Mouse (Mus musculus) midbrain, embryonic 14.5 days (tissue): ENCODE results near the gene Dnaja2. TPM values are rescaled to one million over a fixed set of nuclear protein-coding genes. Genes with fewer than 3 reads are reported as not detected.
A peak's percentile ranks its signal among the peaks of the same experiment; 100 is the strongest.

ENCODE experiments used
- ATAC-seq: fragments of 200-750 bp; cut with Nextera tagmentation; 2 replicates; pipeline ENCODE4 v1.8.0; 2017; ENCODE audit warnings: moderate number of reproducible peaks, moderate library complexity; ENCODE audit not compliant: low FRiP score, low TSS enrichment
- DNase-seq: peaks from one replicate; pipeline ENCODE4 v3.0.0-alpha.2; 2015
- H3K27ac ChIP-seq: fragments of 300-500 bp; sonication (generic); replicated peaks from 2 replicates; pipeline ENCODE4 v1.5.1; 2014; ENCODE audit warnings: mild to moderate bottlenecking, low read depth, low read length, moderate library complexity
- H3K27me3 ChIP-seq: fragments of 300-500 bp; sonication (generic); 2 replicates; pipeline ENCODE4 v1.6.1; 2014; ENCODE audit warnings: low read length, control low read depth, mixed read lengths; ENCODE audit not compliant: control insufficient read depth, insufficient read depth
- H3K36me3 ChIP-seq: fragments of 300-500 bp; sonication (generic); 2 replicates; pipeline ENCODE4 v1.6.1; 2014; ENCODE audit warnings: low read length, control low read depth; ENCODE audit not compliant: control insufficient read depth, insufficient read depth
- H3K4me1 ChIP-seq: fragments of 300-500 bp; sonication (generic); 2 replicates; pipeline ENCODE4 v1.6.1; 2014; ENCODE audit warnings: mild to moderate bottlenecking, antibody characterized with exemption, low read length, control low read depth; ENCODE audit not compliant: control insufficient read depth, insufficient read depth
- H3K4me2 ChIP-seq: fragments of 300-500 bp; sonication (generic); 2 replicates; pipeline ENCODE4 v1.6.1; 2014; ENCODE audit warnings: mild to moderate bottlenecking, low read length, moderate library complexity
- H3K4me3 ChIP-seq: fragments of 300-500 bp; sonication (generic); replicated peaks from 2 replicates; pipeline ENCODE4 v1.5.1; 2014; ENCODE audit warnings: low read depth, low read length
- H3K9ac ChIP-seq: fragments of 300-500 bp; sonication (generic); replicated peaks from 2 replicates; pipeline ENCODE4 v1.6.1; 2014; ENCODE audit warnings: mild to moderate bottlenecking, low read length, moderate library complexity
- H3K9me3 ChIP-seq: fragments of 300-500 bp; sonication (generic); 2 replicates; pipeline ENCODE4 v1.6.1; 2016; ENCODE audit warnings: low read length, control low read depth, mixed read lengths; ENCODE audit not compliant: control insufficient read depth
- WGBS: fragments of 180-500 bp; shearing (Covaris S2); extraction: QIAGEN DNeasy Blood & Tissue Kit; methylation state at CpG from one replicate; pipeline ENCODE4 v1.1.7; 2014; 5-methylcytosine and 5-hydroxymethylcytosine counted together
- polyA plus RNA-seq: library from polyadenylated mRNA; unstranded; fragments of >200 nt; fragmentation: Nextera tagmentation; extraction: Ambion mirVana; gene quantifications from 2 replicates; pipeline ENCODE4 v1.2.1, GENCODE M21; 2014

The Dnaja2 gene
- polyA plus RNA-seq = 161 and 182 TPM in 2 replicates

- DNase-seq = peak; percentile 95
- peak within 1 kb of the TSS; percentile 86 for H3K27ac ChIP-seq
- H3K27me3 ChIP-seq = no peaks in the 10 kb centered on the region
- peak within 1 kb of the TSS; percentile 87 for H3K9ac ChIP-seq
- peaks cover 9% of the 10 kb centered on the region; the same call in 1 of the 2 replicates for H3K4me1 ChIP-seq
- peak; percentile 96 for ATAC-seq
- H3K9me3 ChIP-seq = no peaks in the 10 kb centered on the region
- H3K4me3 ChIP-seq = peak within 1 kb of the TSS; percentile 94
- peak within 1 kb of the TSS; percentile 91 for H3K4me2 ChIP-seq
- 1% methylated on average over 76 of the region's 77 CpGs for WGBS
- H3K36me3 ChIP-seq = peaks cover 26% of the 10 kb centered on the region
These were observed at the start of gene Dnaja2 for GRCm38 (mm10) chr8:85555181-85556145. Gene Dnaja2, minus strand, starts transcription at chr8:85555344.

GRCm38 (mm10) chr8:85604201-85604600 is 49.1 kb upstream of the Dnaja2 start:
- 79% methylated on average over 4 of the region's 4 CpGs for WGBS
- H3K9me3 ChIP-seq = no peaks in the 10 kb centered on the region

DNA sequence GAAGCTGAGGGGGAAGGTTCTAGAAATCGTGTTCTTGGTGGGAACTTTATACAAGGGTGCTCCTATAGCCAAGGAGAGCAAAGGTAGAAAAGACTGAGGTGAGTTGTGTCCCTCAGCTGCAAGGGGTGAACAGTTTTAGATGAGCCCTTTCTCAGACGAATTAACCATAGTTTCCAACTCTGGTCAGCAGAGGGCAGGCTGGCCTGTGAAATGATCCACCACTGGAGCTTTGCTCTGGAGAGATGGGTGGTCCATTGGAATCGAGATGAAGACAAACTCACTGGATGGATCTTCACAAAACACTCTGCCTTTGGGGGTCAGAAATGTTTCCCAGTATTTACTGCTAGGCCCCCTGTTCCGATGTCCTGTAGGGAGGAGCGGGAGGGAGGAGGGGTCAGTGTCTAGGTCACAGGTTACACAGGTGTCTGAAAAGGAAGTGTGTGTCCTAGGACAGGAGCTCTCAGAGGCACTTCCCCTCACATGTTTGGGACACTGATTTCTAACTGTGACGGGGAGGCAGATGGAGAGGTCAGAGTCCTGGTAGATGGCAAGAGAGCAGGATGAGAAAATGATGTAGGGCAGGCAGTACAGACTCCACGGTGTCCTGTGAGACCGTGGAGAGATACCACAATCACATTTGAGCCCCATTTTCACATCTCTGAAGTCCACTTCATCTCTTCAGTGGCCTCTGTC is 48.2 kb upstream of the Dnaja2 start:
- Histone ChIP-seq H3K27ac (no peak overlapping the region), H3K9me3 (no peaks in the 10 kb centered on the region), H3K27me3 (no peaks in the 10 kb centered on the region), H3K4me1 (no peaks in the 10 kb centered on the region), H3K4me2 (no peak overlapping the region), H3K4me3 (no peak overlapping the region), H3K9ac (no peak overlapping the region), H3K36me3 (no peaks in the 10 kb centered on the region)
- ATAC-seq = no peak
- WGBS = 43% methylated on average over 8 of the region's 8 CpGs
- DNase-seq = peak; percentile 87

More at GRCm38 (mm10) chr8:85604201-85604600, 49.1 kb upstream of the Dnaja2 start:
- H3K4me1 ChIP-seq = no peaks in the 10 kb centered on the region
- H3K27me3 ChIP-seq = no peaks in the 10 kb centered on the region
- H3K27ac ChIP-seq = no peak overlapping the region
- no peak overlapping the region for H3K4me2 ChIP-seq
- no peak overlapping the region for H3K9ac ChIP-seq
- ATAC-seq (no peak), DNase-seq (no peak)
- no peaks in the 10 kb centered on the region for H3K36me3 ChIP-seq
- H3K4me3 ChIP-seq = no peak overlapping the region

- no peaks in the 10 kb centered on the region for H3K4me1 ChIP-seq
These were observed 47.6 kb upstream of the Dnaja2 start for GRCm38 (mm10) chr8:85602737-85603136.

GRCm38 (mm10) chr8:85601741-85602140 is 46.6 kb upstream of the Dnaja2 start:
- DNase-seq (no peak), ATAC-seq (no peak)
- H3K36me3 ChIP-seq = no peaks in the 10 kb centered on the region
- H3K4me3 ChIP-seq = no peak overlapping the region
- H3K9me3 ChIP-seq = no peaks in the 10 kb centered on the region
- no peaks in the 10 kb centered on the region for H3K4me1 ChIP-seq
- WGBS = 90% methylated on average over 8 of the region's 8 CpGs
- H3K27ac ChIP-seq = no peak overlapping the region
- H3K9ac ChIP-seq = no peak overlapping the region
- no peaks in the 10 kb centered on the region for H3K27me3 ChIP-seq
- H3K4me2 ChIP-seq = no peak overlapping the region

More at GRCm38 (mm10) chr8:85602737-85603136, 47.6 kb upstream of the Dnaja2 start:
- Histone ChIP-seq H3K27me3 (no peaks in the 10 kb centered on the region), H3K4me3 (no peak overlapping the region), H3K4me2 (no peak overlapping the region), H3K9ac (no peak overlapping the region), H3K27ac (no peak overlapping the region), H3K9me3 (no peaks in the 10 kb centered on the region), H3K36me3 (no peaks in the 10 kb centered on the region)
- WGBS = 82% methylated on average over 4 of the region's 4 CpGs
- no peak for ATAC-seq
- no peak for DNase-seq

DNA sequence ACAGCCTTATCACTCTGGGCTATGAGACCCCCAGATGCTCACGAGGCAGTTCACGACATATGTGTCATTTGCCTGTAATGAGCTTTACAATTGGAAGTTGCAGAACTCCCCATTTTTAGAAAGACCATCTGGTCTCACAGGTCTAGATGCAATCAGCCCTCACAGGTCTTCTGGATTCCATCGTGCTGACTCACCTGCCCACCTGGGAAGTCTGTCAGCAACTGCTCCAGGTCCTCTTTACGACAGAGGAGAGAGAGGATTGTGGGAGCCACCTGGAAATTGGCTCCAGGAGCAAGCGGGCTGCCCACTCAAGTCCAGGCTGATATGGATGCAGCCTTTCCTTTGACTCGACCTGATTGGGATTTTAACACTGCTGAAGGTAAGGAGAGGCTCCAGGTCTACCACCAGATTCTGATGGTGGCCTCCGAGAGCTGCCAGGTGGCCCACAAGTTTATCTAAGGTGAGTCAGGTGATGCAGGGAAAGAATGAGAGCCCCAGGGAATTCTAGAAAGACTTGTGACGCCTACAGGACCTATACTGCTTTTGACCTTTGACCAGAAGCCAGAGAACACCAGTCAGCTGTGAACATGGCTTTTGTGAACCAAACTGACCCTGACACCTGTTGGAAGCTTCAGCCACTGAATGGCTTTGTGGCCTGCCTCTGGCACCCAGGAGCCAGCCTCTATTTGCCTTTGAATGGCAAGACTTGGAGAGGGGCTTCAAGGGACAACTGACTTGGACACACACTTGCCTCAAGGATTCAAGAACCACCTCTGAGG is 42.5 kb upstream of the Dnaja2 start:
- WGBS = 72% methylated on average over 8 of the region's 8 CpGs
- no peaks in the 10 kb centered on the region for H3K27me3 ChIP-seq
- no peak overlapping the region for H3K4me2 ChIP-seq

DNA sequence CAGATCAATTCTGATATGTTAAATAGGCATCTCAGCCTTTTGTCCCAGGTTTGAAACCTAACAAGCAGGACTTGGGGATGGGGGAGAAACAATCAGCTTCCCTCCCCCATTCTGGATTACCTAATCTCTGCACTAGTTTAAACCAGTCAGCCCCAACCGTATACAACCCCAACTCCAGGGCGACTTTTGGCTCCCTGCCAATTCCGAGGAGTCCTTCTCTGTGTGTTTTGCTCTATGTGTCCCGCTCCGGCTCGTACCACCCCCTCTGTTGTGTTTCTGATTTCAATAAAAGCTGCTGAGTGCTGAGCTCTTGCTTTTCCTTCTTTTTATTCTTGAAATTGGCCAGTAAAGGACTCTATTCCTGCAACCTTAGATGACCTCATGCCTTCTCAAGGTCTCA is 40.2 kb upstream of the Dnaja2 start:
- Histone ChIP-seq H3K9me3 (no peaks in the 10 kb centered on the region), H3K4me3 (no peak overlapping the region), H3K27ac (no peak overlapping the region), H3K27me3 (no peaks in the 10 kb centered on the region), H3K4me1 (no peaks in the 10 kb centered on the region), H3K4me2 (no peak overlapping the region), H3K9ac (no peak overlapping the region), H3K36me3 (no peaks in the 10 kb centered on the region)
- no peak for ATAC-seq
- WGBS = 43% methylated on average over 6 of the region's 6 CpGs
- peak; percentile 55 for DNase-seq

More for the DNA sequence above, 42.5 kb upstream of the Dnaja2 start:
- Histone ChIP-seq H3K9ac (no peak overlapping the region), H3K36me3 (no peaks in the 10 kb centered on the region), H3K27ac (no peak overlapping the region), H3K4me3 (no peak overlapping the region), H3K4me1 (no peaks in the 10 kb centered on the region), H3K9me3 (no peaks in the 10 kb centered on the region)
- no peak for DNase-seq
- no peak for ATAC-seq

- ATAC-seq (no peak), DNase-seq (no peak)
- H3K27ac ChIP-seq = no peak overlapping the region
- no peaks in the 10 kb centered on the region for H3K4me1 ChIP-seq
- no peak overlapping the region for H3K4me3 ChIP-seq
- no peaks in the 10 kb centered on the region for H3K36me3 ChIP-seq
- no peak overlapping the region for H3K9ac ChIP-seq
- no peak overlapping the region for H3K4me2 ChIP-seq
- H3K9me3 ChIP-seq = no peaks in the 10 kb centered on the region
- WGBS = 66% methylated on average over 3 of the region's 3 CpGs
- H3K27me3 ChIP-seq = no peaks in the 10 kb centered on the region
These were observed 39.8 kb upstream of the Dnaja2 start for GRCm38 (mm10) chr8:85594983-85595382.
